Mouse (Mus musculus): ENCODE data around the gene Htr3a.

GRCm38 (mm10) chr9:48947565-48947964, 36.7 kb upstream of the Htr3a start:
- no peak for TF ChIP-seq GATA1 (IDR thresholded peaks at IDR 0.05; ENCODE audit: low read length)
- no peak for TF ChIP-seq TAL1 (IDR thresholded peaks at IDR 0.05; ENCODE audit: low read length)

Measured in erythroblast, embryonic 14.5 days (primary cell).